Mouse (Mus musculus): ENCODE data around the gene Lpin2. TPM values are rescaled to one million over a fixed set of nuclear protein-coding genes. Genes with fewer than 3 reads are reported as not detected.

Gene Lpin2
- total and polyA plus RNA-seq, 2 experiments, result 22.4 to 314 TPM

DNA sequence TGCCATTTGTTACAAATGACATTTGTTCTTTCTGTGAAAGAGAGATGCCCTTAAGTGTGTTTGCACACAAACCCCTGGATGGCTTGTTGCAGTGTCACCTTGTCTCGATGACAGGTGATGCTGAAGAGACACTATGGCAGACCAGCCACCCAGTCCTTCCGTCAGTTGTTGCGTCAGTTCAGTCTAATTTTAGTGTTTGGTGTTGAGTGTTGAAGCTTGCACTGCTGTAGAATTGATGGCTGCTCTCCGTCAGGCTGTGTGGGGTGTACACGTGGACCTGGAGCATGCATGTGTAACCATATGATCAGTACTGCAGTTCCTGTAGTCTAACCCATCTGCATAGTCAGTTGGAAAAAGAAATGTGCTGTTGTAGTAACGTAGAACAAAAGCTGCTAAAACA is 66.6 kb downstream of the Lpin2 start:
- Histone ChIP-seq H3K27me3 (ENCODE audit: control insufficient read depth, insufficient read depth, low read length) (no peaks in the 10 kb centered on the region), H3K4me1 (ENCODE audit: control insufficient read depth, insufficient read depth, low read length) (no peaks in the 10 kb centered on the region), H3K4me3 (ENCODE audit: insufficient read depth, low read depth, low read length) (no peak overlapping the region), H3K27ac (replicated peaks; ENCODE audit: insufficient read depth, low read depth, low read length) (no peak overlapping the region), H3K36me3 (ENCODE audit: control insufficient read depth, insufficient read depth, low read length) (peaks cover 70% of the 10 kb centered on the region), H3K9ac (ENCODE audit: low read depth, low read length) (no peak overlapping the region), H3K79me2 (ENCODE audit: control insufficient read depth, insufficient read depth, low read length) (no peaks in the 10 kb centered on the region)
- DNase-seq (ENCODE audit: extremely low read depth, low read depth, low spot score), result peak; percentile 16
- 95% methylated on average over 6 of the region's 6 CpGs for WGBS
- TF ChIP-seq CTCF (IDR thresholded peaks at IDR 0.05; ENCODE audit: low read depth, low read length), result no peak
- no peak for TF ChIP-seq POLR2A (IDR thresholded peaks at IDR 0.05; ENCODE audit: extremely low read depth, insufficient read depth, low read length)

DNA sequence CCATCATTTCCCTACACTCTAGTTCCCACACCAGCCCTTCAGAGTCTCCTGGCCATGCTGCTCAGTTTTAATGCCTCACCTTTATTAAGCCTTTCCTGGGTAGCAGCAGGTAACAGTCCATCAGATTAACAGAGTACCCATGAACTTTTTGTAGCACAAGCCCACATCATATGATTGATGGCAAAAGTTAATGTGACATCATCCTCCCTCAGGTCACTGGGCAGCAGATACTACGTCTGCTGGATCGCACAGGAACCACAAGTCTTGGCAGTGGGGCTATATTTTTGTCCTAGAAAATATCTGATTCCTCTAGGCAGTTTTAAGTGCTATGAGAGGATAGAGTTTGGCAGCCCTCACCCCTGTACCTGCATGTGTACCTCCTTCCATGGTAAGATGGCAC is 67.7 kb downstream of the Lpin2 start:
- H3K9ac ChIP-seq (ENCODE audit: low read depth, low read length), result no peak overlapping the region
- TF ChIP-seq CTCF (IDR thresholded peaks at IDR 0.05; ENCODE audit: low read depth, low read length) (no peak), POLR2A (IDR thresholded peaks at IDR 0.05; ENCODE audit: extremely low read depth, insufficient read depth, low read length) (no peak)
- H3K4me3 ChIP-seq (ENCODE audit: insufficient read depth, low read depth, low read length), result no peak overlapping the region
- H3K79me2 ChIP-seq (ENCODE audit: control insufficient read depth, insufficient read depth, low read length), result no peaks in the 10 kb centered on the region
- peaks cover 60% of the 10 kb centered on the region for H3K36me3 ChIP-seq (ENCODE audit: control insufficient read depth, insufficient read depth, low read length)
- no peaks in the 10 kb centered on the region for H3K4me1 ChIP-seq (ENCODE audit: control insufficient read depth, insufficient read depth, low read length)
- DNase-seq (ENCODE audit: extremely low read depth, low read depth, low spot score), result peak; percentile 48
- no peaks in the 10 kb centered on the region for H3K27me3 ChIP-seq (ENCODE audit: control insufficient read depth, insufficient read depth, low read length)
- H3K27ac ChIP-seq (replicated peaks; ENCODE audit: insufficient read depth, low read depth, low read length), result no peak overlapping the region
- WGBS, result 42% methylated on average over 2 of the region's 2 CpGs

DNA sequence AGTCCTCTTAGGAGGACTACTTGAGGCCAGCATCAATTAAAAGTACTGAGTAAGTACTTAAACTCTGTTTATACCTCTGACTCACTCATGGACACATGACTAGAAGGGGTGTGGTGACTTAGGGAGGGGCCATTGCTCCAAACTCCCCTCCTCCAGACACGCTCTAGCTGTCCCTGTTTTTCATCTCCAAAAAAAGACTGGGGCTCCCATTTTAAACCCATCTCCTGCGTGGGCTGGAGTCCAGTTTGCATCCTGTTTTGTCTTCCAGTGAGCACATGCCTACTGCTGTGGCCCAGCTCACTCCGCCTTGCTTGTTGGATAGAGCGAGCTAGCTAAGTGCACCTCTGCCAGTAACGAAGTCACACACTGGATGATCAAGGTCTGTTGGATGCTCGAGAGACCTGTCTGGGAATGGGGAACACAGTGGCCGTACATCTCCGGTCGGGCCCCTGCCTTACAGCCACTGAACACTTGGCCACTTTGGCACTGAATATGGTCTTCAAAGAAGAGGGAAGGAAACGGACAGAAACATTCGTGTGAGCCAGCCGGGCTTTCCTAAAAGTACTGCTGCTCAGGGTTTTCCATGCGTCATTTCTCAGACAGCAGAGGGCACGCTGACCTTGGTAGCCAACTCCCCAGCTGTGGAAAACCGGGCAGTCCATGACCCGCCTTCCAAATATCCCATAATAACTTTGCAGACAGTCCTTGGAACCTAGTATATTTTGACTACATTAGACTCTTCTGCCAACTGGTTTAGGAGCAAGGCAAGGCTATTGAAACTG is 68.7 kb downstream of the Lpin2 start:
- Histone ChIP-seq H3K27me3 (ENCODE audit: control insufficient read depth, insufficient read depth, low read length) (no peaks in the 10 kb centered on the region), H3K4me3 (ENCODE audit: insufficient read depth, low read depth, low read length) (no peak overlapping the region), H3K79me2 (ENCODE audit: control insufficient read depth, insufficient read depth, low read length) (no peaks in the 10 kb centered on the region), H3K36me3 (ENCODE audit: control insufficient read depth, insufficient read depth, low read length) (peaks cover 51% of the 10 kb centered on the region), H3K4me1 (ENCODE audit: control insufficient read depth, insufficient read depth, low read length) (no peaks in the 10 kb centered on the region), H3K9ac (ENCODE audit: low read depth, low read length) (no peak overlapping the region), H3K27ac (replicated peaks; ENCODE audit: insufficient read depth, low read depth, low read length) (no peak overlapping the region)
- TF ChIP-seq POLR2A (IDR thresholded peaks at IDR 0.05; ENCODE audit: extremely low read depth, insufficient read depth, low read length) (no peak), CTCF (IDR thresholded peaks at IDR 0.05; ENCODE audit: low read depth, low read length) (no peak)
- DNase-seq (ENCODE audit: extremely low read depth, low read depth, low spot score), result peak; percentile 44
- WGBS, result 82% methylated on average over 16 of the region's 16 CpGs

DNA sequence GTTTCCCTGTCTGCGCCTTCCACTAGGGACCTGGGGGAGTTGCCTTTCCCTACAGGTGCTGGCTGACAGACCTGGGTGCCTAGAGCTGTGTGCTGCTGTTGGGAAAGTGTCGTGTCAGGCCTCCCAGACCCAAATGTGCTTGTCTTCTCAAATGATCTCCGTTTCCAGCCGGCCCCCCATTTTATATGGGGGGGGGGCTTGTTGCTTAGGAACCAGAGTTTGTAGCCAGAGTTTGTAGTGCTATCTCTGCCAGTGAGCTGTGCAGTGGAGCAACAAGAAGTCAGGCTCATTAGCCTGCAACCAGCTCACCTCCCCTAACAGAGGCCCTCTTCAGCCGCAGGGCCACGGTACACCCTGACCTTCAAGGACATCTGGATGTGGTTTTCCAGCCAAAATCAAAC is 69.2 kb downstream of the Lpin2 start:
- 76% methylated on average over 6 of the region's 6 CpGs for WGBS
- no peak for TF ChIP-seq POLR2A (IDR thresholded peaks at IDR 0.05; ENCODE audit: extremely low read depth, insufficient read depth, low read length)
- TF ChIP-seq CTCF (IDR thresholded peaks at IDR 0.05; ENCODE audit: low read depth, low read length), result no peak
- H3K36me3 ChIP-seq (ENCODE audit: control insufficient read depth, insufficient read depth, low read length), result peaks cover 45% of the 10 kb centered on the region
- no peak overlapping the region for H3K4me3 ChIP-seq (ENCODE audit: insufficient read depth, low read depth, low read length)
- no peak overlapping the region for H3K27ac ChIP-seq (replicated peaks; ENCODE audit: insufficient read depth, low read depth, low read length)
- no peaks in the 10 kb centered on the region for H3K79me2 ChIP-seq (ENCODE audit: control insufficient read depth, insufficient read depth, low read length)
- peak; percentile 39 for DNase-seq (ENCODE audit: extremely low read depth, low read depth, low spot score)
- no peaks in the 10 kb centered on the region for H3K4me1 ChIP-seq (ENCODE audit: control insufficient read depth, insufficient read depth, low read length)
- H3K27me3 ChIP-seq (ENCODE audit: control insufficient read depth, insufficient read depth, low read length), result no peaks in the 10 kb centered on the region
- H3K9ac ChIP-seq (ENCODE audit: low read depth, low read length), result no peak overlapping the region

DNA sequence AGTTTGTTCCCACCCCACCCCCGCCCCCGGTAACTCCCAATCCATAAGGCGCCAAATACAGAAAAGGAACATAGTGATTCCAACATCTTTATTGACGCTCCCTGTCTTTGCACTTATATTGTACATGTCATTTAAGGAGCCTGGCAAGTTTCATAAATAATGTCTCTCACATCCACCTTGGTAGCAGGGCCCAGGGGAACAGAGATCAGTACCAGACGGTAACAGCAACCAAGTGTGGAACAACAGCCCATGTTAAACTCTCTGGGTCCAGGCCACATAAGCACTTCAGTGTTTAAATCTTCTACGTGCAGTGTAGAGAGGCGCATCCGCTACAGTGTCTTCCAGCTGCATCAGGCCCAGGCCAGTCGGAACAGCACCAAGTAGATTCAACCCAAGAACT is 69.7 kb downstream of the Lpin2 start:
- peaks cover 40% of the 10 kb centered on the region for H3K36me3 ChIP-seq (ENCODE audit: control insufficient read depth, insufficient read depth, low read length)
- peak; percentile 42 for DNase-seq (ENCODE audit: extremely low read depth, low read depth, low spot score)
- no peak overlapping the region for H3K9ac ChIP-seq (ENCODE audit: low read depth, low read length)
- H3K79me2 ChIP-seq (ENCODE audit: control insufficient read depth, insufficient read depth, low read length), result no peaks in the 10 kb centered on the region
- no peaks in the 10 kb centered on the region for H3K27me3 ChIP-seq (ENCODE audit: control insufficient read depth, insufficient read depth, low read length)
- no peaks in the 10 kb centered on the region for H3K4me1 ChIP-seq (ENCODE audit: control insufficient read depth, insufficient read depth, low read length)
- 93% methylated on average over 9 of the region's 9 CpGs for WGBS
- H3K4me3 ChIP-seq (ENCODE audit: insufficient read depth, low read depth, low read length), result no peak overlapping the region
- no peak overlapping the region for H3K27ac ChIP-seq (replicated peaks; ENCODE audit: insufficient read depth, low read depth, low read length)
- TF ChIP-seq POLR2A (IDR thresholded peaks at IDR 0.05; ENCODE audit: extremely low read depth, insufficient read depth, low read length), result no peak
- no peak for TF ChIP-seq CTCF (IDR thresholded peaks at IDR 0.05; ENCODE audit: low read depth, low read length)

DNA sequence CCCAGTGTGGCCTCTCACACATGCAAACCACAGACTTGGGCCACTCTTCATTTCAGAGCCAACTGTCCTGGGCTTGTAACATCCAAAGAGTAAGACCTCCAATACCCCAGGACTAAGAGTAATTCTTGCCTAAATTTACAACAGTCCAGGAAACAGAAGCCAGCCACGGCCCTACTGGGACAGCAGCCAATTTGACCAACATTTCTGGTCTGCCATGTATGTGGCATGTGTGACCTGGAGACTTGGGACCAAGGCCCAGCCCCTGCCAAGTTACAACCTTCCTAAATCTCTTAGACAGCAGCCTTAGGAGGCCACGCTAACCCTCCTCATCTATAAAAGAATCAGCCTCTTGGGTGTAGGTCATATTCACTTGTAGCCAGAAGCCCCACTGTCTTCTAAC is 71.0 kb downstream of the Lpin2 start:
- Histone ChIP-seq H3K36me3 (ENCODE audit: control insufficient read depth, insufficient read depth, low read length) (peaks cover 27% of the 10 kb centered on the region), H3K4me3 (ENCODE audit: insufficient read depth, low read depth, low read length) (no peak overlapping the region), H3K4me1 (ENCODE audit: control insufficient read depth, insufficient read depth, low read length) (no peaks in the 10 kb centered on the region), H3K9ac (ENCODE audit: low read depth, low read length) (no peak overlapping the region), H3K79me2 (ENCODE audit: control insufficient read depth, insufficient read depth, low read length) (no peaks in the 10 kb centered on the region), H3K27me3 (ENCODE audit: control insufficient read depth, insufficient read depth, low read length) (no peaks in the 10 kb centered on the region), H3K27ac (replicated peaks; ENCODE audit: insufficient read depth, low read depth, low read length) (no peak overlapping the region)
- peak; percentile 53 for DNase-seq (ENCODE audit: extremely low read depth, low read depth, low spot score)
- TF ChIP-seq POLR2A (IDR thresholded peaks at IDR 0.05; ENCODE audit: extremely low read depth, insufficient read depth, low read length) (no peak), CTCF (IDR thresholded peaks at IDR 0.05; ENCODE audit: low read depth, low read length) (no peak)
- WGBS, result 57% methylated on average over 2 of the region's 2 CpGs

Data from liver, adult 2 months (tissue).